Mouse (Mus musculus) heart, postnatal 10 days (tissue): ENCODE measurements at regions not wholly inside any gene's neighbourhood (a gene's known extent, or its start where the extent isn't known, plus 50 kb on each side); places are given as distances from the start of the nearest gene placed in this dataset.

Experiments
- DNase-seq, 2 experiments: peaks; one replicate each; pipeline ENCODE4 v3.0.0; 2021
- intact Hi-C: fragments of 180-260 bp; cut with DNase I; formaldehyde crosslinking; loops from one replicate; pipeline ENCODE4 v1.15.1; 2025

DNA sequence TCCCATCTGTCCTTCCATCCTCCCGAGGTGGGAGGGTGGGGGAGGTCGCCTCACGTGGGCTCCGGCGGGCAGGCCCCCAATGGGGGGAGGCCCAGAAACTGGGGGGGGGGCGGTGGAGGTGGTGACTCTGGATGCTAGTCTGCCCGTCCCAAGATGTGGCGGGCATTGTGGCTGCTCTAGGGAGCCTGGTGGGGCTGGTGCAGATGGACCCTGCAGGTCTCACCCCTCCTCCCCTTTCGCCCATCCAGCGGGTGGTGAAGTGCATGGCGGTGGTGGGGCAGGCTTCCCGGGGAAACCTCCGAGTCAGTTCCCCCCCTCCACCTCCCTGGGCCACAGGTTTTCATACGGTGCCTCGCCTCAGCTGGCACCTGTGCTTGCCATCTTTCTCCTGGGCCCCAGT lies 88.6 kb downstream of the Inhba start:
- no peak for DNase-seq
- intact Hi-C loops: no loop called here

DNA sequence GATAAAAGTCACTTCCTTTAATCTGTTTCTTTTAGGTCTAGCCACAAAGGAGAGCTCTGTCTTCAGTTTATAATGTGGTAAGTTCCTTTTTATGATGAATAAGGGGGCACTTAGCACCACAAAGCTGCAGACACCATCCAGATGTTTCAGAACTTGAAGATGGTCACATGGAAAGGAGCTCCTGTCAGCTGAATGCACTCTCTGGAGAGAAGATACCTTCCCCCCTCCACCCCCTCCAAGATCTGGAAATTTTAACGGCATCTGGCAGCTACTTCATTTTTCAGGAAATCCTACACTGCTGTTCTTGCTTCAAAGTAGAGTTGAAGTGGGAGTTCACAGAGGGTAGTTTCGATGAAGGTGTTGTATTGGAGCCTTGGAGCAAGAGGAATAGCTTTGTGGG lies 103.2 kb downstream of the Inhba start:
- intact Hi-C loops: no loop called here
- no peak for DNase-seq

DNA sequence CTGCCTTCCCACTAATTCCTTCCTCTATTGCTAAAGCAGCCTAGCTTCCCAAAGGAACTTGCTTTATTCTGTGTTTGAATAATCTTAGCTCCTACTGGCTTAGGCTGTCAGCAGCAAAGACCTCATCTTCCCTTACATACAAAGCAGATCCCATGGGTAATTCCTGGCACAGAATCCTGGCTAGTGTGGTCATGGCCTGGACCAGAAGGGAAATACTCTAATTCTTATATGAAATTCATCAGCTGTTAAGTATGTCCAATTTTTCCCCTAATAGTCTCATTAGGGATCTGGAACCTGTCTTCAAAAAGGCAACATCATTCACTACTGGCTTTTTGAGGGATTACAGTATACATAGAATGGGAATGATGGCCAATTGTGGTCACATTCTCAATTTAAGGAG lies 135.0 kb downstream of the Inhba start:
- peak; percentile 36 to 63 for DNase-seq
- intact Hi-C loops: no loop called here

DNA sequence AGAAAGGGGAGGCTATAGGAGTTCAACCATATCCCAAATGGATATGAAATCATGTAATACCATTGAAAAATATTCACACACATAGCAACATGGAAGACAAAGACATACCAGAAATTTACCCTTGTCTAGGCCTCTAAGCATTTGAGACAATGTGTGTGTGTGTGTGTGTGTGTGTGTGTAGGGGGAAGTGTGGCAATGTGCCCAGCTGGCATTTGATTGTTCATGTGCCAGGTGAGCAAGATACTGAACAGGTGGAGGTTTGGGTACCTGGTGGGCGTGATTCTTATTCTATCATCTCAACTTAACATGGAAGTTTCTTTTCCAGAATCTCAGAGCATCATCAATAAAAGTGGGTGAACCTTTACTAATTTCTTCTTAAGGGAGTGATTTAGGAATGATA lies 143.3 kb downstream of the Inhba start:
- intact Hi-C loops: no loop called here
- no peak for DNase-seq

DNA sequence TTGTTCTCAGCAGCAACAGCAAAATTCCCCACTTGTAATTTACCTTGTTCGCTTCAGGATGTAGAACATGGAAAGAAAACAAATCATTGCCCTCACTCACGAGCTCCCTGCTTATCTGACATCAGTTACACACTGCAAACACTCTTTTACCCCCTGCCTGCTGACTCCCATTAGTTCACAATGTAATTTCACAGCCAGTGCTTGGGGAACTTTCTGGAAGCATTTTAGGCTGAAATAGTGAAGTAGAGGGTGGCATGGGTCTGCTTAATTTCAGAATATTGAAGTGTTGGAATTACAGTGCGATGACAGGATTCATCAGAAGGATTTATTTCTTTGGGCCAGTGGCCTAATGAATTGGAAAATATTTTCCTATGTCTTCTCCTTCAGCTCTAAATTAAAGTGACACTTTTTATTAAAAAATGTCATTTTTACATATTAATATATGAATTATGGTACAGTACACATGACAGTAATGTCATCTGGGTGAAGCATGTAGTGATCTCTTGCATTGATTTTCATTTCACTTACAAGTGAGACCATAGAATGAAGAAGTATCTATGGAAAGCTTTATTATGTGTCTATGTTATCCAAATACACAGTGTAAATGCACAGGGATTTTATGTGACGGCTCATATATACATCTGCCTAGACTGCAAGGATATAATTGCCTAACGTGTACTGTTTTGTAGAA lies 153.7 kb downstream of the Inhba start:
- intact Hi-C loops: no loop called here
- DNase-seq: no peak

DNA sequence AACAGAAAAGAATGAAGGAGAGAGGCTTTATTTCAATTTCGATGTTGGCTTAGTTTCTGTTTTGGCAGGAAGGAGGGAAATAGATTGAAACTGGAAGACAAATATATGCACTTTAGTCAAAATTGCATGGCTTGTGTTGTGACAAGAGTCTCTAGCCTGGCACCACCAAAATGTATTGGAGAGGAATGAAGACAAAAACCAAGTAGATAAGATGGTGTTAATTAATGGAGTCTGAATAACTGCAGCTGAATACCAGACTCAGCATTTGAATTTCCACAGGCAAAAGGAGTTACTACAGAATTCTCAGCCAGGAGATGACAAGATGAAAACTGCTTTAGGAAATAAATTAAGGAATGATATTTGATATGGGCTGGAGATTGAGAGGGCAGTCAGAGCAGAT lies 185.0 kb downstream of the Inhba start:
- DNase-seq: no peak
- intact Hi-C loops: no loop called here

DNA sequence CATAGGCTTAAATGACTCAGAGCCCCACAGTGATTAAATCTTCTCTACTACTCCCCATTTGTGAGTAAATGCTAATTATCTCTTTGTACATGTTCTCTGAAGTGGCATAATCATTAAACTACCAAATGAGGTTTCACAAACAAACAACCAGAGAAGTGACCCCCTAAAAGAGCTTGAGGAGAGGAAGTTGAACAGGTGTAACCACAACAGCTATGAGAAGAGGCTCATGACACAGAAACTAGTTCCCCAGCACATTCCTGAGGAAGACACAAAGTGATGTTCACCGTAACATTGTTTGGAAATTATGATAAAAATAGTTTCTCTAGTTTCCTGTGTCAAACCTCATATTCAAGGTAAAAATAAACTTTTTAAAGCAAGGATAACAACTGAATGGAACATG lies 188.4 kb downstream of the Inhba start:
- intact Hi-C loops: no loop called here
- DNase-seq: no peak

DNA sequence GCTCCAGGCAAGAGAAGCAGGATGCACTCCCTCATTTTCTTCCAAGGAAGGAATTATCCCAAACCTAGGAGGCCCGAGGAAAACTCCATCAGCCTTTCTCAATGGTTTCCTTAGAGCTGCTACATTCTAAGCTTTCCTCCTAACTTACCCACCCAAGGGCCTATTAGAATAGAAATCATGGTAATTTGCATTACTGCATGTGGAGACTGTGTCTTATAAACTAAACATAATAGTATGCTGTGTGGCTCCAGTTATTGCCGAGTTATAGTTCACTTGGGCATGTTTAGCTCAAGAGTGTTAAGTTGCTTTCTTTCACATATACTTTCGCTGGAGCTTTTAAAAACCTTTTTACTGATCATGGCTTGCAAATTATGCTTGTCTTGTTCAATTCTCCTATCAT lies 191.5 kb downstream of the Inhba start:
- intact Hi-C loops: no loop called here
- no peak for DNase-seq

DNA sequence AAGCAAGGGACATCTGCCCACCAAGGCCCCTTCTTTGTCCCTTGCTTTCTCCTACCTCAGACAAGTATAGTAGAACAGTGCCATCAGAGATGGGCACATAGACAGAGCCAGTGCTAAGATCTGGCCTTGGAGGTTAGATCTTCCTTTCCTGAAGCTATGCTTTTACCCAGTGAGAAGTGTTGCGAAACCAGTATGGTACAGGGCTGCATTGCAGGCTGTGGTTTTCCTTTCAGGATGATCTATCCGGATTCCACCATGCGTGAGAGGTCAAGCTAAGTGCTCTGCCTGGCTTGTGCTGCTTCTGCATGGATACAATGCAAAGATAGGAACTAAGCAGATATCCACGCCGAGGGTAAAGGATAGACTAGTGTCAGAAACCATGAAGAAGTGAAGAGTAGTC lies 192.4 kb downstream of the Inhba start:
- no peak for DNase-seq
- intact Hi-C loops: no loop called here

DNA sequence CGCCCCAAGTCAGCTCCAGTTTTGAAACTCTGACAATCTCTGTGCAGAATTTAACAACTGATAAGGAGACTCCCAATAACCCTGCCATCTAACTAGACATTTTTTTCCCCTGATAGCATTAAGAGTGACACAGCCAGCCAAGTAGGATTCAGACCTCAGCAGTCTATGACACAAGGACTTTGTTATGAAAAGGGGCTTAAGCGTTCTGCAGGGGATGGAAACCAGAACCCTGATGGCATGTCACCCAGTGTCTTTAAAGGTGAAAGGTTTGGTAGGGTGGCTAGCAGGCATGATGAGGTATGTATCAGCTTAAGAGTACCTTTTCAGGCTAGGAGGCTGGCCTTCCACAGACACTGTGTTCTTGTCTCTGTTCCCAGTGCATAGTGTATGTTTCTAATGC lies 199.8 kb downstream of the Inhba start:
- intact Hi-C loops: no loop called here
- DNase-seq: peak; percentile 10 to 16

DNA sequence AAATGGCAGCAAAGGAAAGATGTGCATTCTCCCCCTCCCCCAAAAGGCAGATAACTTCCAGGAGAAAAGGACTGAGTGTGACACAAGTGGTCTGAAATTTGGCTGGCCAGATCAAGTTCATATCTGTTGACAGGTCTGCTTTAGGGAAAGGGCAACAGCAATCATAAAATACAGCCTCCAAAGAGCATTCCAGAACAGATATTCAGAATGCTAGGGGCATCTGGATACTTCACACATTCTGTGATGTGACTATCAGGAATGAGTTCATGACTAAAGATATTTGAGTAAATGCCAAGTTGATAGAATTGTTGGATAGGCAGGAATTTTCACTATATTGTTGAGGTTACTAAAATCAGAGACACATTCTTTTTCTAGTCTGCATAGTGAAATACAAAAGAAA lies 208.2 kb downstream of the Inhba start:
- intact Hi-C loops: no loop called here
- peak in 1 of 2 experiments; percentile 10 for DNase-seq

DNA sequence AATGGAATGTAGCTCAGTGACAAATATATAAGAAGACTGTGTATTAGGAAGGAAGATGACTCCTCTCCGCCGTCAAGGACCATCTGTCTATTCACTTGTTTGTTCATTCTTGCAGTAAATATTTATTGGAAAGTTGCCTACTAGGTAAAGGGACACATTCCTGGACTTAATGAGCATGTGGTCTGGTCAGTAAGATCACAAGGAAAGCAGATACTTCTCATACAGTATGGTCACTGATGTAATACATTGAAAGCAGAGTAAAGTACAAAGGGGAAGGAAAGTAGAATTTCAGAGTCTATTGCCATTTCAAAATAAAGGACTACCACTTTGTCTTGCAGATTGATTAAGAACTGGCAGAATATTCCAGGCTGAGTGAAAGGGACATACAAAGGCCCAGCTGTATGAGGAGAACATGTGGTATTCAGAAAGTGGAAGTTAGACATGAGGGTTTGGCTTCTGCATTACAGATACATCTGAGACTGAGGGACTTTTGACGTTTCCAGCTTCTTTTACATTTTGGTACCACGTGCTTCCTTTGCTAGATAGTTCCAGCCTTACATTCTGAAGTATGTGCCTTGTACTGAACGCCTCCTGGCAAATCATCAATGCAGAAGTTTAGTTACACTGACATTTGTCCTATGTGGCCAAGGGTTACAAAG lies 211.4 kb downstream of the Inhba start:
- peak in 1 of 2 experiments; percentile 12 for DNase-seq

DNA sequence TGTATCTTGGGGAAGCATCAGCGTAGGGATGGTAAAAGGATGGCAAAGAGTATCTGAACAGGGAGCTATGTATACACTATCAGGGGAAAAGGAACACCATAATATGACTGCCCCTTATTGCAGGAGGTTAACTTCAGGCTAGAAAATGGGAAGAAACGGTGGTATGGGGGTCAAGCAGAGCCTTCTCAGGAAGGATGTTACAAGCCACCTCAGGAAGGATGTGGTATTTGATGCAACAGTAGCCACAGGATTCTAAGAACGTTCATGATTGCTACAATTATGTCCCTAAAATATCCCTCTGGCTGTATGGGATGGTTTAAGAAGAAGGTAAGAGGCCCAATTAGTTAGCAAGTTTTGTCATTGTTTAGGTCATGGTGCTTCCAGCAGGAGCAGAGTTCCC lies 249.5 kb downstream of the Inhba start:
- DNase-seq: no peak
- intact Hi-C loops: no loop called here

More for the DNA sequence above, 211.4 kb downstream of the Inhba start:
- intact Hi-C loops: no loop called here

DNA sequence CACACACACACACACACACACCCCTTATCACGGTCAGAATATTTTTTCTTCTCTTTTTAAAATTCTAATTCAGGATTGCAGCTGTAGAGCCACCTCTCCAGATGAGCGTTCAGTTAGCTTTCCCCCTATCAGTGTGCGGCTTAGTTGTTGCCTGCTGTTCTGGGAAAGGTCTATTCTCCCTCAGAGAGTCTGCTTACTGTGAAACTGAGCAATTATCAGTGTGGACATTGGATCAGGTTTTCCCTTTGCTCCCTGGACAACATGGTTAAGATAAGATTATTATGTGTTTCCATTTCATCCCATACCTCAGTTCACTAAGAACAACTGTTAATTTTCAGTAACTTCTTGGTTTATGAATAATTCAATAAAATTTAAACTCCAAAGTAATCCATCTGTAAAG lies 268.3 kb downstream of the Inhba start:
- intact Hi-C loops: no loop called here
- no peak for DNase-seq

DNA sequence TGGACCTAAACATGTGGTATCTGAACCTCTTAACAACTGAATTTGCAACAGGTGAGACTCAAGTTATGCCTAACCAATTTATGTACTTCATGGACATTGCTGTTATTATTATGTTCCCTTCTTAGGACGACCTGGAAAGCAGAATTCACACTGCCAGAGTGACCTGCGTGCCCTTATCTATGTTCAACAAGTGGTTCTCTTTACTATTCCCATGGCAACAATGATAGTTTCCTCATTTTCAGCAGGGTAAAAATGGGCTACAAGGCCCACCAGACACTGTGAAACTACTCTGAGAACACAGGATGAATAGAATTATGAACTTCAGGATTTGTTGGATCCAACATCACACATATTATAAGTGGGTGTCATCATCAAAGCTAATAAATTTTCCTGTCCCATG lies 269.1 kb downstream of the Inhba start:
- intact Hi-C loops: no loop called here
- no peak for DNase-seq

DNA sequence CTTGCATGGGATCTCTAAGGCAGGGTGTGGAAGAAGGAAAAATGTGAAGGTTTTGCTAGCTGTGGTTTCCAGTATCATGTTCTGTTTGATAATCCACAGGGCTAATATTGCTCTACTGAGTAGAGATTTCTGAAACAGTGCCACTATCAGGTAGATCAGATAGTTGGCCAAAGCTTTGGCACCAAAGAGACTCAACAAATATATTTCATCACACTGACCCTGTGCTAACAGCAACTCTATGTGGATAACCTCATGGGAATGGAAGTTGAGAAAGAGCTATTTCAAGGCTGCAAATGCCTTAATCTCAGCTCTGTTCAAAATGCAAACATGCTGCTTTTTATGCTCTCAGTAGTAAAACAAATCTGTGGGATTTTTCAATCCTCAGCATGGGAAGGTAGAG lies 270.1 kb downstream of the Inhba start:
- no peak for DNase-seq
- intact Hi-C loops: no loop called here

DNA sequence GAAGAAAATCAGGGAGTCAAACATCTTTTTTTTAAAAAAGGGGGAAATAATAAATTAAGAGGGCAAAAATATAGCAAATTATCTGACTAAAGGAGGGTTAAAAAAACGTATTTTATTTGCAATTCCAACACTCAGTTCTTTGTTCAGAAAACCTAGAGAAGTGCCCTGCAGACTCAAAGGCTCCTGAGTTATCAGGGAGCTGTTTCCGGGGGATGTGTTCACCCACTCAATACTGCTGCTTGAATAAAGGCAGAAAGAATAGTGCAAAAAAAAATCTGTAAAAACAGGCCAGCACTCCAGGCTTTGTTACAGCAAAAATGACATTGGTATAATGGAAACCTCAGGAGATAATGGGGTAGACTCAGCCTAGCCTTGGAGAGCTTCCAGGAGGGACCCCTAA lies 270.6 kb downstream of the Inhba start:
- intact Hi-C loops: no loop called here
- DNase-seq: no peak

DNA sequence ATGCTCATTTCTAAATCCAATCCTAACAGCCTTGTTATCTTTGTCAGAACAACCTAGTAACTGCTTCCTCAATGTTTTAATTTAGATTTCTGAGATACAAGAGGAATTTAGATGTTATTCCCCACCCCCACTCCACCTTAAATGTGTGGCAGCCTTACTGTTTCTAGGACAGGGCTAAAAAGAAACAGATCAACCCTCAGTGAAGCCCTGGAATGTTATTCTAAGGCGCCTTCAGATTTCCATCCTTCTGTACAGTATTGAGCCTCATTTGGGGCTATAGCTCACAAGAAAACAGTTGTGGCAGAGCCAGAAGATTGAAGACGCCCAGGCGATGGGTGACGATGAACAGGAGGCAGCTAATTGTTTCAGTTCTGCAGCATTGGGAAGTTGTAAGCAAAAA lies 271.7 kb downstream of the Inhba start:
- DNase-seq: no peak
- intact Hi-C loops: no loop called here

DNA sequence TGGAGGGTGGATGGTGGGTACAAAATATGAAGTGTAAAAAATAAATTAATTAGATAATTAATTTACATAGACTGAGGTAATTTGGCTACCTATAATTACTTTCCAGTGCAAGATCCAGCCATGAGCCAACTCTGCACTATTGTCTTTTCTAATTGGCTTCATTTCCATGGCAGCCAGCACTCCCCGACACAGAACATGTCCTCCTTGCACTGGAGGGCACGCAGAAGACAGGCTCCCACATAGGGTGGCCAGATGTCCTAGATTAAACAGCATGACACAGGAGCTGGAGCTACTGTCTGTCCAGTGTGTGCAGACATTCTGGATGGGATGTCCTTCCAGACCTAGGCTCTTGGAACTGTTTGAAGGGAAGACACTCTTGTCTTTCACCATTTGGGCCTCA lies 278.0 kb downstream of the Inhba start:
- DNase-seq: no peak
- intact Hi-C loops: no loop called here

DNA sequence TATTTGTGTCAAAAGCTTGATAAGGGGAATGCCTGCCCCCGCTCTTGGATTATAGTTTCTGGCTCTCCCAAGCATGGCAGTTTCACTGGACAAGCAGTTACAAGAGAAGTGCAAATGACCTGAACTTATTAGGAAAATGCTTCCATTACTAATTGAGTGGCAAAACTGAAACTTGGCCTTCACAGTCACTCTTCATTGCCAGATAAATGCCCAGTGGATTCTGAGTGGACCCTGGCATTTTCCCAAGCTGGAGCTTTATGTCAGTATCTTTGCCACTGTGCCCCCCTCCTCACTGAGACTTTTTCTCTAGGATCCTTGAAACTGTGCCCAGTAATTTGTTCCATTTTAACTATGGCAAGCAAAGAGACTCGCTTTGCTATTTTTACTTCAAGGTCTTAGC lies 279.1 kb downstream of the Inhba start:
- intact Hi-C loops: no loop called here
- no peak for DNase-seq

DNA sequence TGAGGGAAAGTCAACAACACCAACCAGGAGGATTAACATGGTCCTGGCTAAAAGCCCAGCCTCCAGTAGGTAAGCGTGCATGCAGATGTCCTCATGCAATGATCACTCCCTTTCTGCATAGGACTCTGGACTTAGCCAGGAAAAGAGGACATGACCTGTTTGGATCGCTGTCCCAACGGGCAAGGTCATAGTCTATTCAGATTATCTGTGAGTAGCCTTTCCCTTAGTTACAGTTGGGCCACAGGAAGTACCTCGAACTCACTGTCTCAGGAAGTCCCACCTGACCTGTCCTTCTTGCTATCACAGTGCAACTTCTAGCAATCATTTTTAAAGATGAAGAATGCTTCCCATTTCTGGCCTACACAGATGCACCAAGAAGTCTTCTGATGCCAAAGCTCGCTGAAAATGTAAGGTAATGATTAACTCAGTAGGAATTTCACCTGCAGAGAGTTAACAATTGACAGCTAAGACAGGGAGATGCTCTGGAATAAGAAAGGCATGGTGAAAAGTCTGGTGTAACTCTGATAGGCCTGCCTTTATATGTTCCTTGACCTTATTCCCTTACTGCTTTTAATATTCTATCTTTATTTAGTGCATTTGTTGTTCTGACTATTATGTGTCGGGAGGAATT lies 280.1 kb downstream of the Inhba start:
- intact Hi-C loops: no loop called here
- DNase-seq: no peak

DNA sequence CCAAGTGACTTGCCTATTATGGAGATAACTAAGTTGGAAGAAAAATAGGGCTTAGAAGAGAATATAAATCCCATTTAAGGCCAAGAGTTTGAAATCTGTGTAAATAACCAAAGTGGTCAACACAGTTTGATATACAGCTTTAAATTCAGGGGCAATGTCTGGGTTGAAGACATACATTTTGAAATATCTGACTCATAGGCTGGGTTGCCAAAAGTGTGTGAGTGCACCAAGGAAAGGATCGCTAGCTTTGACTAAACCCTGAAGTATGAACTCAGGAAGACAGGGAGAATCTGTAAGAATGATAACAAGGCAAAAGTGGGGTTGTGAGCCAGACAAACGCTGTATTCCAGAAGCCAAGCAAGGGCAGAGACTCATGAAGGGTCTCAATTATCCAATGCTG lies 288.1 kb downstream of the Inhba start:
- DNase-seq: no peak
- intact Hi-C loops: no loop called here
